Mouse (Mus musculus): ENCODE results near the gene Nat8f2.
"Not testable (repeated sequence)": the region's sequence is repeated elsewhere in the genome, so short reads cannot be mapped to it uniquely, and the experiment has no call there.

Gene Nat8f2

GRCm38 (mm10) chr6:85863840-85864239 is 5.1 kb downstream of the Nat8f2 start:
- no peak for DNase-seq (ENCODE audit: low spot score)

- no peak for DNase-seq (ENCODE audit: low spot score)
Observed at GRCm38 (mm10) chr6:85863136-85863535, 5.8 kb downstream of the Nat8f2 start.

GRCm38 (mm10) chr6:85862565-85862964 is 6.4 kb downstream of the Nat8f2 start:
- DNase-seq (ENCODE audit: low spot score) = no peak

GRCm38 (mm10) chr6:85861247-85861646 is 7.7 kb downstream of the Nat8f2 start:
- no peak for DNase-seq (ENCODE audit: low spot score)

- DNase-seq (ENCODE audit: low spot score) = peak; percentile 20
Observed at GRCm38 (mm10) chr6:85856194-85856678, 12.7 kb downstream of the Nat8f2 start.

- no peak for DNase-seq (ENCODE audit: low spot score)
Observed at GRCm38 (mm10) chr6:85853481-85853880, 15.5 kb downstream of the Nat8f2 start.

- no peak for DNase-seq (ENCODE audit: low spot score)
Observed at GRCm38 (mm10) chr6:85851062-85851773, 17.7 kb downstream of the Nat8f2 start.

GRCm38 (mm10) chr6:85849240-85849639 is 19.7 kb downstream of the Nat8f2 start:
- DNase-seq (ENCODE audit: low spot score) = no peak

GRCm38 (mm10) chr6:85848140-85848539 is 20.8 kb downstream of the Nat8f2 start:
- DNase-seq (ENCODE audit: low spot score) = no peak

- DNase-seq (ENCODE audit: low spot score) = no peak
Observed at GRCm38 (mm10) chr6:85846921-85847320, 22.0 kb downstream of the Nat8f2 start.

- not testable (repeated sequence) for DNase-seq (ENCODE audit: low spot score)
Observed at GRCm38 (mm10) chr6:85843677-85844458, 25.1 kb downstream of the Nat8f2 start.

- no peak for DNase-seq (ENCODE audit: low spot score)
Observed at GRCm38 (mm10) chr6:85839982-85840381, 29.0 kb downstream of the Nat8f2 start.

- DNase-seq (ENCODE audit: low spot score) = no peak
Observed at GRCm38 (mm10) chr6:85838674-85839073, 30.3 kb downstream of the Nat8f2 start.

GRCm38 (mm10) chr6:85837307-85837706 is 31.7 kb downstream of the Nat8f2 start:
- DNase-seq (ENCODE audit: low spot score) = peak; percentile 15

- peak; percentile 51 for DNase-seq (ENCODE audit: low spot score)
Observed at GRCm38 (mm10) chr6:85836827-85837226, 32.1 kb downstream of the Nat8f2 start.

- DNase-seq (ENCODE audit: low spot score) = not testable (repeated sequence)
Observed at GRCm38 (mm10) chr6:85836098-85836497, 32.9 kb downstream of the Nat8f2 start.

- not testable (repeated sequence) for DNase-seq (ENCODE audit: low spot score)
Observed at GRCm38 (mm10) chr6:85835104-85835503, 33.9 kb downstream of the Nat8f2 start.

- DNase-seq (ENCODE audit: low spot score) = not testable (repeated sequence)
Observed at GRCm38 (mm10) chr6:85834504-85835100, 34.4 kb downstream of the Nat8f2 start.

GRCm38 (mm10) chr6:85831796-85832321 is 37.1 kb downstream of the Nat8f2 start, which contains the start of gene Nat8:
Gene Nat8, minus strand, starts transcription at chr6:85832082.
- DNase-seq (ENCODE audit: low spot score) = no peak

- DNase-seq (ENCODE audit: low spot score) = no peak
Observed at GRCm38 (mm10) chr6:85829462-85829861, 39.5 kb downstream of the Nat8f2 start.

- no peak for DNase-seq (ENCODE audit: low spot score)
Observed at GRCm38 (mm10) chr6:85825886-85826285, 43.1 kb downstream of the Nat8f2 start.

GRCm38 (mm10) chr6:85823382-85824090 is 45.4 kb downstream of the Nat8f2 start:
- no peak for DNase-seq (ENCODE audit: low spot score)
